Mouse (Mus musculus) kidney, embryonic 15.5 days (tissue): ENCODE measurements around the gene Rnf111. TPM values are rescaled to one million over a fixed set of nuclear protein-coding genes. Genes with fewer than 3 reads are reported as not detected.

Experiments used
- ATAC-seq: fragments of 200-750 bp; cut with Nextera tagmentation; replicated peaks from 2 replicates; pipeline ENCODE4 v1.8.0; 2017; ENCODE audit warnings: moderate TSS enrichment; ENCODE audit not compliant: low FRiP score
- H3K27ac ChIP-seq: fragments of 300-500 bp; sonication (generic); 2 replicates; pipeline ENCODE4 v1.5.1; 2015; ENCODE audit warnings: mild to moderate bottlenecking, inconsistent platforms
- H3K27me3 ChIP-seq: fragments of 300-500 bp; sonication (generic); 2 replicates; pipeline ENCODE4 v1.6.1; 2015; ENCODE audit warnings: inconsistent platforms
- H3K36me3 ChIP-seq: fragments of 300-500 bp; sonication (generic); 2 replicates; pipeline ENCODE4 v1.6.1; 2015; ENCODE audit warnings: inconsistent platforms
- H3K4me1 ChIP-seq: fragments of 300-500 bp; sonication (generic); 2 replicates; pipeline ENCODE4 v1.6.1; 2015; ENCODE audit warnings: inconsistent platforms
- H3K4me2 ChIP-seq: fragments of 300-500 bp; sonication (generic); 2 replicates; pipeline ENCODE4 v1.6.1; 2015; ENCODE audit warnings: moderate library complexity, mild to moderate bottlenecking, inconsistent platforms
- H3K4me3 ChIP-seq: fragments of 300-500 bp; sonication (generic); replicated peaks from 2 replicates; pipeline ENCODE4 v1.5.1; 2015; ENCODE audit warnings: mild to moderate bottlenecking, inconsistent platforms
- H3K9ac ChIP-seq: fragments of 300-500 bp; sonication (generic); 2 replicates; pipeline ENCODE4 v1.6.1; 2015; ENCODE audit warnings: mild to moderate bottlenecking, inconsistent platforms
- H3K9me3 ChIP-seq: fragments of 300-500 bp; sonication (generic); replicated peaks from 2 replicates; pipeline ENCODE4 v1.6.1; 2016; ENCODE audit warnings: inconsistent platforms
- WGBS: fragments of 180-500 bp; shearing (Covaris S2); methylation state at CpG from one replicate; pipeline ENCODE4 v1.1.7; 2015; ENCODE audit warnings: mixed read lengths; 5-methylcytosine and 5-hydroxymethylcytosine counted together
- polyA plus RNA-seq: library from polyadenylated mRNA; unstranded; fragments of >200 nt; fragmentation: Nextera tagmentation; extraction: Ambion mirVana; gene quantifications from 2 replicates; pipeline ENCODE4 v1.2.1, GENCODE M21; 2015

Rnf111 gene
- polyA plus RNA-seq, 1 experiment from 2014 or later, result 31.7 TPM

GRCm38 (mm10) chr9:70523813-70524212 is 20.3 kb upstream of the Rnf111 start:
- Histone ChIP-seq H3K36me3 (no peaks in the 10 kb centered on the region), H3K9me3 (no peaks in the 10 kb centered on the region), H3K27me3 (no peaks in the 10 kb centered on the region), H3K4me2 (no peak overlapping the region), H3K4me3 (no peak overlapping the region), H3K4me1 (no peaks in the 10 kb centered on the region), H3K9ac (no peak overlapping the region), H3K27ac (no peak overlapping the region)
- ATAC-seq, result no peak
- WGBS, result 94% methylated on average over 3 of the region's 3 CpGs

- ATAC-seq, result no peak
- Histone ChIP-seq H3K9ac (no peak overlapping the region), H3K4me2 (no peak overlapping the region), H3K27me3 (no peaks in the 10 kb centered on the region), H3K27ac (no peak overlapping the region), H3K9me3 (no peaks in the 10 kb centered on the region), H3K4me3 (no peak overlapping the region), H3K4me1 (no peaks in the 10 kb centered on the region), H3K36me3 (no peaks in the 10 kb centered on the region)
- WGBS, result 84% methylated on average over 3 of the region's 3 CpGs
Observed at GRCm38 (mm10) chr9:70520651-70521050, 17.1 kb upstream of the Rnf111 start.

GRCm38 (mm10) chr9:70511681-70512080 is 8.2 kb upstream of the Rnf111 start:
- 80% methylated on average over 7 of the region's 7 CpGs for WGBS
- Histone ChIP-seq H3K4me3 (no peak overlapping the region), H3K27me3 (no peaks in the 10 kb centered on the region)

GRCm38 (mm10) chr9:70510998-70511583 is 7.6 kb upstream of the Rnf111 start:
- Histone ChIP-seq H3K4me2 (no peak overlapping the region), H3K9ac (no peak overlapping the region), H3K27ac (no peak overlapping the region), H3K27me3 (no peaks in the 10 kb centered on the region), H3K4me3 (no peak overlapping the region), H3K4me1 (no peaks in the 10 kb centered on the region), H3K9me3 (no peaks in the 10 kb centered on the region), H3K36me3 (no peaks in the 10 kb centered on the region)
- ATAC-seq, result no peak
- 66% methylated on average over 10 of the region's 10 CpGs for WGBS

More at GRCm38 (mm10) chr9:70511681-70512080, 8.2 kb upstream of the Rnf111 start:
- Histone ChIP-seq H3K27ac (no peak overlapping the region), H3K9me3 (no peaks in the 10 kb centered on the region), H3K9ac (no peak overlapping the region), H3K4me1 (no peaks in the 10 kb centered on the region), H3K36me3 (no peaks in the 10 kb centered on the region), H3K4me2 (no peak overlapping the region)
- no peak for ATAC-seq

- no peaks in the 10 kb centered on the region for H3K4me1 ChIP-seq
- no peak overlapping the region for H3K4me2 ChIP-seq
- no peak overlapping the region for H3K4me3 ChIP-seq
- no peaks in the 10 kb centered on the region for H3K36me3 ChIP-seq
- H3K27ac ChIP-seq, result no peak overlapping the region
- no peak overlapping the region for H3K9ac ChIP-seq
- ATAC-seq, result no peak
- no peaks in the 10 kb centered on the region for H3K9me3 ChIP-seq
- WGBS, result 65% methylated on average over 4 of the region's 4 CpGs
- no peaks in the 10 kb centered on the region for H3K27me3 ChIP-seq
Observed at GRCm38 (mm10) chr9:70509906-70510525, 6.5 kb upstream of the Rnf111 start.

- H3K27ac ChIP-seq, result peak overlapping the region; percentile 7; the same call in 1 of the 2 replicates
- no peak overlapping the region for H3K4me2 ChIP-seq
- no peak for ATAC-seq
- no peaks in the 10 kb centered on the region for H3K27me3 ChIP-seq
- H3K4me3 ChIP-seq, result no peak overlapping the region
- 67% methylated on average over 8 of the region's 8 CpGs for WGBS
- no peaks in the 10 kb centered on the region for H3K9me3 ChIP-seq
- H3K4me1 ChIP-seq, result peaks cover 10% of the 10 kb centered on the region
- H3K9ac ChIP-seq, result no peak overlapping the region
- no peaks in the 10 kb centered on the region for H3K36me3 ChIP-seq
Observed at GRCm38 (mm10) chr9:70506787-70507186, 3.3 kb upstream of the Rnf111 start.

- Histone ChIP-seq H3K9ac (no peak overlapping the region), H3K36me3 (no peaks in the 10 kb centered on the region), H3K4me1 (peaks cover 10% of the 10 kb centered on the region), H3K9me3 (no peaks in the 10 kb centered on the region), H3K27me3 (no peaks in the 10 kb centered on the region), H3K4me3 (no peak overlapping the region), H3K27ac (0 out of 2 replicates have a peak overlapping the region, but pooled peaks have one; percentile 2), H3K4me2 (no peak overlapping the region)
- ATAC-seq, result no peak
- WGBS, result 54% methylated on average over 2 of the region's 2 CpGs
Observed at GRCm38 (mm10) chr9:70506186-70506585, 2.7 kb upstream of the Rnf111 start.

GRCm38 (mm10) chr9:70503015-70503603 is 416 bp downstream of the Rnf111 start:
- peaks cover 10% of the 10 kb centered on the region for H3K4me1 ChIP-seq
- H3K36me3 ChIP-seq, result peaks cover 12% of the 10 kb centered on the region
- H3K27me3 ChIP-seq, result no peaks in the 10 kb centered on the region
- peak overlapping the region; percentile 99 for H3K27ac ChIP-seq
- peak overlapping the region; percentile 88 for H3K9ac ChIP-seq
- WGBS, result under 1% methylated on average over 57 of the region's 70 CpGs
- H3K4me2 ChIP-seq, result peak overlapping the region; percentile 61
- ATAC-seq, result peak; percentile 95
- peak overlapping the region; percentile 98 for H3K4me3 ChIP-seq
- no peaks in the 10 kb centered on the region for H3K9me3 ChIP-seq

- WGBS, result 36% methylated on average over 10 of the region's 10 CpGs
Observed at GRCm38 (mm10) chr9:70502284-70503014, 1.1 kb downstream of the Rnf111 start.

GRCm38 (mm10) chr9:70496990-70497389 is 6.5 kb downstream of the Rnf111 start:
- Histone ChIP-seq H3K36me3 (peaks cover 36% of the 10 kb centered on the region), H3K4me2 (no peak overlapping the region), H3K9me3 (no peaks in the 10 kb centered on the region), H3K27me3 (no peaks in the 10 kb centered on the region), H3K27ac (no peak overlapping the region), H3K4me3 (no peak overlapping the region), H3K9ac (no peak overlapping the region), H3K4me1 (peaks cover under 1% of the 10 kb centered on the region; the same call in 1 of the 2 replicates)
- no peak for ATAC-seq

More at GRCm38 (mm10) chr9:70502284-70503014, 1.1 kb downstream of the Rnf111 start:
- Histone ChIP-seq H3K9ac (peak overlapping the region; percentile 88), H3K27me3 (no peaks in the 10 kb centered on the region), H3K4me2 (peak overlapping the region; percentile 61), H3K4me3 (peak overlapping the region; percentile 98), H3K27ac (peak overlapping the region; percentile 99), H3K4me1 (peaks cover 10% of the 10 kb centered on the region), H3K9me3 (no peaks in the 10 kb centered on the region), H3K36me3 (peaks cover 13% of the 10 kb centered on the region)
- no peak for ATAC-seq

GRCm38 (mm10) chr9:70493038-70493437 is 10.5 kb downstream of the Rnf111 start:
- ATAC-seq, result no peak
- peaks cover 52% of the 10 kb centered on the region for H3K36me3 ChIP-seq
- H3K4me2 ChIP-seq, result no peak overlapping the region
- 93% methylated on average over 2 of the region's 2 CpGs for WGBS
- no peaks in the 10 kb centered on the region for H3K4me1 ChIP-seq
- H3K27me3 ChIP-seq, result no peaks in the 10 kb centered on the region
- H3K27ac ChIP-seq, result no peak overlapping the region
- H3K9me3 ChIP-seq, result no peaks in the 10 kb centered on the region
- H3K9ac ChIP-seq, result no peak overlapping the region
- no peak overlapping the region for H3K4me3 ChIP-seq

- Histone ChIP-seq H3K36me3 (peaks cover 49% of the 10 kb centered on the region), H3K4me3 (no peak overlapping the region), H3K9ac (no peak overlapping the region), H3K27me3 (no peaks in the 10 kb centered on the region), H3K27ac (no peak overlapping the region), H3K4me2 (no peak overlapping the region), H3K4me1 (no peaks in the 10 kb centered on the region), H3K9me3 (no peaks in the 10 kb centered on the region)
- WGBS, result 78% methylated on average over 1 of the region's 1 CpGs
- no peak for ATAC-seq
Observed at GRCm38 (mm10) chr9:70491176-70491575, 12.3 kb downstream of the Rnf111 start.
